Comparison of ENCODE assay signal across 26 mouse cellular contexts in genomic region chr17:31506282-31506681, GRCm38 (mm10). TPM values are rescaled to one million over a fixed set of nuclear protein-coding genes. Genes with fewer than 3 reads are reported as not detected.
A peak's percentile ranks its signal among the peaks of the same experiment; 100 is the strongest.
DNase-seq lines count a peak whose midpoint lies in the region; ATAC-seq and TF ChIP-seq lines count a peak whose summit lies in the region.
"Had no signal": no experiment of that assay in that cellular context is flagged by ENCODE, and none has a peak within 500 bp of the region (broad histone marks: within the 10 kb centered on the region; RNA-seq: fewer than 3 reads in every experiment).

No protein-coding gene starts in this region.

- no peak overlapping the region for H3K4me2 ChIP-seq in kidney, postnatal 0 days (ENCODE audit: low read length)
- H3K4me2 ChIP-seq: embryonic facial prominence, embryonic 12.5 days; heart, embryonic 12.5 days; hindbrain, embryonic 13.5 days; neural tube, embryonic 13.5 days had no signal

- peaks cover 2% of the 10 kb centered on the region; the same call in 1 of the 2 replicates for H3K36me3 ChIP-seq in liver, adult 2 months (ENCODE audit: control insufficient read depth, insufficient read depth, low read length)
- peaks cover 46% of the 10 kb centered on the region for H3K36me3 ChIP-seq in kidney, postnatal 0 days (ENCODE audit: insufficient read depth, low read length)

- peaks cover 4% of the 10 kb centered on the region for H3K4me1 ChIP-seq in liver, adult 2 months (ENCODE audit: control insufficient read depth, insufficient read depth, low read length)
- H3K4me1 ChIP-seq in kidney, postnatal 0 days (replicated peaks; ENCODE audit: insufficient read depth, low read length) = peaks cover 15% of the 10 kb centered on the region; the same call in 1 of the 2 replicates

- TF ChIP-seq CTCF in liver, adult 2 months (IDR thresholded peaks at IDR 0.05; ENCODE audit: low read depth, low read length) = no peak
- TF ChIP-seq CTCF in kidney, postnatal 0 days (IDR thresholded peaks at IDR 0.05; ENCODE audit: low read depth) = no peak

- no peak for TF ChIP-seq POLR2A in liver, adult 2 months (IDR thresholded peaks at IDR 0.05; ENCODE audit: extremely low read depth, insufficient read depth, low read length)

- no peak overlapping the region for H3K9ac ChIP-seq in liver, adult 2 months (ENCODE audit: low read depth, low read length)
- H3K9ac ChIP-seq in kidney, postnatal 0 days (ENCODE audit: low read depth, low read length) = no peak overlapping the region
- H3K9ac ChIP-seq: embryonic facial prominence, embryonic 12.5 days; heart, embryonic 12.5 days; hindbrain, embryonic 13.5 days; liver, embryonic 14.5 days; neural tube, embryonic 13.5 days had no signal

- DNase-seq in cerebellum, adult 11-12 months = peak; percentile 4
- DNase-seq in cerebellum, adult 18-20 months = no peak
- DNase-seq in liver, adult 2 months (ENCODE audit: extremely low read depth, low read depth, low spot score) = peak; percentile 41
- DNase-seq in liver = no peak
- no peak for DNase-seq in kidney, postnatal 0 days (ENCODE audit: low spot score)
- DNase-seq in kidney, postnatal 4 days = peak; percentile 32 to 59
- no peak for DNase-seq in natural killer cell, adult 2 months (ENCODE audit: low spot score in 2 of 2)
- DNase-seq: adrenal gland, adult 8-10 months; cerebellum, adult 9-10 months; cerebellum, postnatal 36 days; gastrocnemius, postnatal 14 days; heart, postnatal 4 days; layer of hippocampus, postnatal 36 days; left cerebral cortex, postnatal 4 days; lung, adult 2 months; lung, postnatal 14 days had no signal

- no peaks in the 10 kb centered on the region for H3K9me3 ChIP-seq in kidney, postnatal 0 days (replicated peaks; ENCODE audit: low read length)
- H3K9me3 ChIP-seq: embryonic facial prominence, embryonic 12.5 days; heart, embryonic 12.5 days; hindbrain, embryonic 13.5 days; neural tube, embryonic 13.5 days had no signal

- no peak overlapping the region for H3K27ac ChIP-seq in liver, adult 2 months (replicated peaks; ENCODE audit: insufficient read depth, low read depth, low read length)
- peak overlapping the region; percentile 83; the same call in 1 of the 2 replicates for H3K27ac ChIP-seq in kidney, postnatal 0 days
- H3K27ac ChIP-seq: embryonic facial prominence, embryonic 12.5 days; hindbrain, embryonic 13.5 days; liver, embryonic 14.5 days; neural tube, embryonic 13.5 days had no signal

- ATAC-seq in kidney, postnatal 0 days (replicated peaks; ENCODE audit: low FRiP score, low read depth) = peak; percentile 53; the same call in 1 of the 2 replicates
- no peak for ATAC-seq in erythroblast, adult 5-6 weeks (replicated peaks; ENCODE audit: low FRiP score, poor library complexity, severe bottlenecking)
- ATAC-seq: midbrain, embryonic 16.5 days had no signal

- 48% methylated on average over 7 of the region's 7 CpGs for WGBS in liver, adult 2 months
- 72% methylated on average over 7 of the region's 7 CpGs for WGBS in kidney, postnatal 0 days

- H3K79me2 ChIP-seq in liver, adult 2 months (ENCODE audit: control insufficient read depth, insufficient read depth, low read length) = no peaks in the 10 kb centered on the region

- H3K4me3 ChIP-seq in liver, adult 2 months (ENCODE audit: insufficient read depth, low read depth, low read length) = no peak overlapping the region
- no peak overlapping the region for H3K4me3 ChIP-seq in kidney, postnatal 0 days (replicated peaks; ENCODE audit: low read depth, low read length)
- H3K4me3 ChIP-seq: embryonic facial prominence, embryonic 12.5 days; erythroblast, embryonic 14.5 days; heart, embryonic 12.5 days; hindbrain, embryonic 13.5 days; myocyte; neural tube, embryonic 13.5 days had no signal

- no peaks in the 10 kb centered on the region for H3K27me3 ChIP-seq in liver, adult 2 months (ENCODE audit: control insufficient read depth, insufficient read depth, low read length)
- H3K27me3 ChIP-seq in kidney, postnatal 0 days (ENCODE audit: insufficient read depth, low read length) = no peaks in the 10 kb centered on the region
- H3K27me3 ChIP-seq: CH12.LX; embryonic facial prominence, embryonic 12.5 days; heart, embryonic 12.5 days; hindbrain, embryonic 13.5 days; neural tube, embryonic 13.5 days had no signal

RNA-seq across cellular contexts. Expression of gene Wdr4, which starts 13.5 kb away (rescaled TPM):
- total RNA-seq in liver, adult 2 months (2014; rRNA removed) = 12.9 and 13.6 TPM in 2 replicates
- 19.0 and 27.8 TPM in 2 replicates for polyA plus RNA-seq in liver, adult 2 months (2012; rRNA removed)
- 25.9 and 28.8 TPM in 2 replicates for polyA plus RNA-seq in kidney, postnatal 0 days (2015; fragmentation: Nextera tagmentation; extraction: Ambion mirVana)
- 1.0 and 1.9 TPM in 2 replicates for total RNA-seq in erythroblast, adult 5-6 weeks (2015; ENCODE audit: low replicate concordance)
- total RNA-seq in erythroblast, adult 5-6 weeks (2017; ENCODE audit: low replicate concordance) = 4.3 and 8.6 TPM in 2 replicates

RNA-seq across cellular contexts. Expression of gene Ndufv3, which starts 13.6 kb away (rescaled TPM):
- 243 and 269 TPM in 2 replicates for total RNA-seq in liver, adult 2 months (2014; rRNA removed)
- 152 and 181 TPM in 2 replicates for polyA plus RNA-seq in liver, adult 2 months (2012; rRNA removed)
- 353 and 364 TPM in 2 replicates for polyA plus RNA-seq in kidney, postnatal 0 days (2015; fragmentation: Nextera tagmentation; extraction: Ambion mirVana)
- 35.9 and 40.1 TPM in 2 replicates for total RNA-seq in erythroblast, adult 5-6 weeks (2015; ENCODE audit: low replicate concordance)
- total RNA-seq in erythroblast, adult 5-6 weeks (2017; ENCODE audit: low replicate concordance) = 41.1 and 65.8 TPM in 2 replicates

RNA-seq across cellular contexts. Expression of gene Pknox1, which starts 58.3 kb away (rescaled TPM):
- total RNA-seq in liver, adult 2 months (2014; rRNA removed) = 10.3 and 14.0 TPM in 2 replicates
- polyA plus RNA-seq in liver, adult 2 months (2012; rRNA removed) = 10.7 and 15.5 TPM in 2 replicates
- polyA plus RNA-seq in kidney, postnatal 0 days (2015; fragmentation: Nextera tagmentation; extraction: Ambion mirVana) = 21.5 and 24.6 TPM in 2 replicates
- 8.5 and 8.6 TPM in 2 replicates for total RNA-seq in erythroblast, adult 5-6 weeks (2015; ENCODE audit: low replicate concordance)
- 6.9 and 15.9 TPM in 2 replicates for total RNA-seq in erythroblast, adult 5-6 weeks (2017; ENCODE audit: low replicate concordance)

Comparison
In these comparisons a context has a peak if more than half of its experiments do, and no peak if none do; other contexts are left out.
1. DNase-seq: peak in cerebellum, adult 11-12 months (single experiment), liver, adult 2 months (single experiment) and kidney, postnatal 4 days (2 of 2); none in cerebellum, adult 18-20 months (0 of 2), liver (single experiment), kidney, postnatal 0 days (single experiment) and natural killer cell, adult 2 months (0 of 2).